Mouse (Mus musculus): ENCODE results near the gene Setd2. TPM values are rescaled to one million over a fixed set of nuclear protein-coding genes. Genes with fewer than 3 reads are reported as not detected.

Gene Setd2
- polyA plus RNA-seq, 1 experiment: 1.1 TPM

DNA sequence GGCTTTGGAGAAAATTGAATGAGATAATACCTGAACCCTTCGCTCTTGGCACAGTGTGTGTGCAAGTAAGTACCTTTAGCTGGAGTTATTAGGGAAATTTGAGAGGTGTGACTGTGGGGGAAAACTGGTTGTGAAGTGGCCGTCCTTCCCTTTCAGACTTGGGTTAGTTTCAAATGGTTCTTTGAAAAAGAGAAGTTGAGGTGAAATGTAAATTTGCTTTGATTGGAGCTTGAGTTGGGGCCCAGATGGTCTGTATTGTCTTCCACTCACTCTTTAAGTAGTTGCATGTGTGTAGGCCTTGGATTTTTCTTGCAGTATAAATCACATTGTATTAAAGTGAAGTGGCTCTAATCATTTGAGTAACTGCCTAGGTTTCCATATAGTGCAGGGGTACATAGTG is 2.7 kb downstream of the Setd2 start:
- Histone ChIP-seq H3K4me3 (replicated peaks) (no peak overlapping the region), H3K9me3 (ENCODE audit: control insufficient read depth, low read length) (no peaks in the 10 kb centered on the region), H3K27me3 (ENCODE audit: control insufficient read depth) (no peaks in the 10 kb centered on the region), H3K36me3 (ENCODE audit: control insufficient read depth) (peaks cover 52% of the 10 kb centered on the region), H3K4me1 (ENCODE audit: control insufficient read depth) (peaks cover 55% of the 10 kb centered on the region)
- no peak for TF ChIP-seq TAL1 (IDR thresholded peaks at IDR 0.05; ENCODE audit: low read length)
- no peak for TF ChIP-seq GATA1 (IDR thresholded peaks at IDR 0.05; ENCODE audit: low read length)

DNA sequence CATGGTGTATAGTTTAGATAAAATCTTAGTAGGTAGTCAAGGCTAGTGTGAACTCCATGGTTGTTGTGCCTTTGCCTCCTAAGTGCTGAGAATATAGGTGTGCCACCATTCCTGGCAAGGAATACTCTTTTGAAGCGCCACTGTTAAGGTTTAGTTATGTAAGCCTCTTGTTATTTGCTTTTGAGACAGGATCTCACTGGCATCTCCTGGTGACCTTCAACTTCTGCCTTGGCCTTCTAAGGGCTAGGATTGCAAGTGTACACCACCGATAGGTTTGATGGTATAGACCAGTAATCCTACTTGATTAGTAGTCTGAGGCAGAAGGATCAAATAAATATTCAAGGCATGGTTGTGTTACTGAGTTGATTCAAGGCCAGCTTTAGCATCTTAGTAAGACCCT is 4.2 kb downstream of the Setd2 start:
- H3K27me3 ChIP-seq (ENCODE audit: control insufficient read depth): no peaks in the 10 kb centered on the region
- peaks cover 45% of the 10 kb centered on the region for H3K4me1 ChIP-seq (ENCODE audit: control insufficient read depth)
- no peak overlapping the region for H3K4me3 ChIP-seq (replicated peaks)
- H3K36me3 ChIP-seq (ENCODE audit: control insufficient read depth): peaks cover 56% of the 10 kb centered on the region
- H3K9me3 ChIP-seq (ENCODE audit: control insufficient read depth, low read length): no peaks in the 10 kb centered on the region
- TF ChIP-seq TAL1 (IDR thresholded peaks at IDR 0.05; ENCODE audit: low read length) (no peak), GATA1 (IDR thresholded peaks at IDR 0.05; ENCODE audit: low read length) (no peak)

DNA sequence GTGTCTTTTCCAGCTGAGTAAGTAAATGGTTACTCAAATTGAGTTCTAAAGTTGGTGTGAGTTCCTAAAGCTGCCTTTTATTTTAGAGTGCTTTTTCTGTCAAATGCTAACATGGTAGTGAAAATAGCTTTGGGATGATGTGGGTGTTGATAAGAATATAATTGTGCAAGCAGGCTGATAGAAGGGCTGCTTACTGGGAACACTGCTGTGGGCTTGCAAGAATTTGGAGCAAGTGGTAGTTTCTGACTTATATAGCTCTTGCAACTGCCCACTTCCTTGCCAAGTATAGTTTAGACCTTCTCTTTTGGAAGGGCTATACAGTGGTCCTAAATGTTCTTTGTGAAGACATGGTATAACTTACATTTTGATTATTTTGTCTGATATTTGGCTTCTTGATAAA is 6.1 kb downstream of the Setd2 start:
- TF ChIP-seq TAL1 (IDR thresholded peaks at IDR 0.05; ENCODE audit: low read length): no peak
- no peak for TF ChIP-seq GATA1 (IDR thresholded peaks at IDR 0.05; ENCODE audit: low read length)
- Histone ChIP-seq H3K36me3 (ENCODE audit: control insufficient read depth) (peaks cover 61% of the 10 kb centered on the region), H3K9me3 (ENCODE audit: control insufficient read depth, low read length) (no peaks in the 10 kb centered on the region), H3K27me3 (ENCODE audit: control insufficient read depth) (no peaks in the 10 kb centered on the region), H3K4me3 (replicated peaks) (no peak overlapping the region), H3K4me1 (ENCODE audit: control insufficient read depth) (peaks cover 44% of the 10 kb centered on the region)

DNA sequence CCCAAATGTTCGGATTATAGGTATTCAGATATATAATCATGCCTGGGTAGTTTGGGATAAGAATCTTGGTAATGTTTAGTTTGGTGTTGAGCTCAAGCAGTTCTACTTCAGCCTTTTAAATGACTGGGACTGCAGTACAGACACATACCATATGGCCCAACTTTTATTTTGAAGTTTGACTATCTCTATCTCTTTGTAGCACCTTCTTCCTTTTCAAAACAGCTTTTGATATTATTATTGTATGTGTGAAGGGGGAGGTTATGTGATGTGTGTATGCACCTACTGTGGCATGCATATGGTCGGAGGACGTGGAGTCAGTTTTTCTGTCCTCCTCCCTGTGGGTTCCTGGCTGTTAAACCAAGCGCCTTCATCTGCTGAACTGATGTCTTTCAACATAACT is 9.6 kb downstream of the Setd2 start:
- Histone ChIP-seq H3K9me3 (ENCODE audit: control insufficient read depth, low read length) (no peaks in the 10 kb centered on the region), H3K4me1 (ENCODE audit: control insufficient read depth) (peaks cover 17% of the 10 kb centered on the region), H3K4me3 (replicated peaks) (no peak overlapping the region), H3K27me3 (ENCODE audit: control insufficient read depth) (no peaks in the 10 kb centered on the region), H3K36me3 (ENCODE audit: control insufficient read depth) (peaks cover 48% of the 10 kb centered on the region)
- TF ChIP-seq GATA1 (IDR thresholded peaks at IDR 0.05; ENCODE audit: low read length): no peak
- no peak for TF ChIP-seq TAL1 (IDR thresholded peaks at IDR 0.05; ENCODE audit: low read length)

- no peak for TF ChIP-seq GATA1 (IDR thresholded peaks at IDR 0.05; ENCODE audit: low read length)
- no peak for TF ChIP-seq TAL1 (IDR thresholded peaks at IDR 0.05; ENCODE audit: low read length)
- H3K9me3 ChIP-seq (ENCODE audit: control insufficient read depth, low read length): peaks cover 3% of the 10 kb centered on the region; the same call in 1 of the 2 replicates
- H3K36me3 ChIP-seq (ENCODE audit: control insufficient read depth): peaks cover 80% of the 10 kb centered on the region
- H3K27me3 ChIP-seq (ENCODE audit: control insufficient read depth): no peaks in the 10 kb centered on the region
- peaks cover 17% of the 10 kb centered on the region for H3K4me1 ChIP-seq (ENCODE audit: control insufficient read depth)
- no peak overlapping the region for H3K4me3 ChIP-seq (replicated peaks)
These were observed 15.9 kb downstream of the Setd2 start for GRCm38 (mm10) chr9:110548261-110548660.

GRCm38 (mm10) chr9:110568309-110568708 is 35.9 kb downstream of the Setd2 start:
- TF ChIP-seq GATA1 (IDR thresholded peaks at IDR 0.05; ENCODE audit: low read length): no peak
- TF ChIP-seq TAL1 (IDR thresholded peaks at IDR 0.05; ENCODE audit: low read length): no peak
- Histone ChIP-seq H3K4me1 (ENCODE audit: control insufficient read depth) (no peaks in the 10 kb centered on the region), H3K9me3 (ENCODE audit: control insufficient read depth, low read length) (no peaks in the 10 kb centered on the region), H3K36me3 (ENCODE audit: control insufficient read depth) (peaks cover 93% of the 10 kb centered on the region), H3K4me3 (replicated peaks) (no peak overlapping the region), H3K27me3 (ENCODE audit: control insufficient read depth) (no peaks in the 10 kb centered on the region)

- Histone ChIP-seq H3K36me3 (ENCODE audit: control insufficient read depth) (peaks cover 71% of the 10 kb centered on the region), H3K27me3 (ENCODE audit: control insufficient read depth) (no peaks in the 10 kb centered on the region), H3K4me3 (replicated peaks) (no peak overlapping the region), H3K4me1 (ENCODE audit: control insufficient read depth) (no peaks in the 10 kb centered on the region; the same call in 1 of the 2 replicates), H3K9me3 (ENCODE audit: control insufficient read depth, low read length) (no peaks in the 10 kb centered on the region)
- TF ChIP-seq GATA1 (IDR thresholded peaks at IDR 0.05; ENCODE audit: low read length) (no peak), TAL1 (IDR thresholded peaks at IDR 0.05; ENCODE audit: low read length) (no peak)
These were observed 49.8 kb downstream of the Setd2 start for GRCm38 (mm10) chr9:110582161-110582560.

DNA sequence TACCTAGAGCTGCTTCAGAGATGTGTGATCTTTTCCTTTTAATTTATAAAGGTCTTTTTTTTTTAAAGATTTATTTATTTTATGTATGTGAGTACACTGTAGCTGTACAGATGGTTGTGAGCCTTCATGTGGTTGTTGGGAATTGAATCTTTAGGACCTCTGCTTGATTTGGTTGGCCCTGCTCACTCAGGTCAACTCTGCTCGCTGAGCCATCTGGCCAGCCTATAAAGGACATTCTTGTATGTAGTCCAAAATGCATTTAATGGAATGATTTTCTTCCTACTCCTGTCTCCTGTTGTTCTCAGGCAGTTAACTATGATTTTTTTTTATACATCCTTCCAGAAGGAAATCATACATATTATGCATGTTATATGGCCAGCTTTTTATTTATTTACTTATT is 51.1 kb downstream of the Setd2 start:
- no peaks in the 10 kb centered on the region for H3K9me3 ChIP-seq (ENCODE audit: control insufficient read depth, low read length)
- no peak overlapping the region for H3K4me3 ChIP-seq (replicated peaks)
- no peaks in the 10 kb centered on the region for H3K27me3 ChIP-seq (ENCODE audit: control insufficient read depth)
- H3K4me1 ChIP-seq (ENCODE audit: control insufficient read depth): no peaks in the 10 kb centered on the region; the same call in 1 of the 2 replicates
- H3K36me3 ChIP-seq (ENCODE audit: control insufficient read depth): peaks cover 71% of the 10 kb centered on the region
- no peak for TF ChIP-seq TAL1 (IDR thresholded peaks at IDR 0.05; ENCODE audit: low read length)

DNA sequence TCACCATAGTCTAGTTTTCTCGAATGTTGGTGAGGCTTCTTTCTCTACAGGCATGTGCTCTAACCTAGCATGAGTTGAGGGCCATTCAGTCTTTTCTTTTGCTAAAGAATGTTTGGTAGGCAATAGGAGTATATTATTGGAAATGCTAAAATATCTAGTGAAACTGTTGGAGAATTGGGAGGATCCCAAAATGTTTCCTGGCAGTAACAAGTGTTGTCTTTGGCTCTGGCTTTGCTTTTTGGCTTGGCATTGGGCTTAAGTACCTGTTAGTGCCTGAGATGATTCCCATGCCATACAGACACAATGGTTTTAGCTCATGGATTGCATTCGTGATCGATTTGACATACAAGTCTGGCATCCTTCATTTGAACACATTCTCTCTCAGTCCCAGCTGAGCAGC is 79.1 kb downstream of the Setd2 start:
- Histone ChIP-seq H3K36me3 (ENCODE audit: control insufficient read depth) (peaks cover 87% of the 10 kb centered on the region), H3K4me3 (replicated peaks) (no peak overlapping the region), H3K27me3 (ENCODE audit: control insufficient read depth) (no peaks in the 10 kb centered on the region), H3K4me1 (ENCODE audit: control insufficient read depth) (peaks cover 3% of the 10 kb centered on the region), H3K9me3 (ENCODE audit: control insufficient read depth, low read length) (peaks cover 11% of the 10 kb centered on the region)
- TF ChIP-seq TAL1 (IDR thresholded peaks at IDR 0.05; ENCODE audit: low read length): no peak
- no peak for TF ChIP-seq GATA1 (IDR thresholded peaks at IDR 0.05; ENCODE audit: low read length)

DNA sequence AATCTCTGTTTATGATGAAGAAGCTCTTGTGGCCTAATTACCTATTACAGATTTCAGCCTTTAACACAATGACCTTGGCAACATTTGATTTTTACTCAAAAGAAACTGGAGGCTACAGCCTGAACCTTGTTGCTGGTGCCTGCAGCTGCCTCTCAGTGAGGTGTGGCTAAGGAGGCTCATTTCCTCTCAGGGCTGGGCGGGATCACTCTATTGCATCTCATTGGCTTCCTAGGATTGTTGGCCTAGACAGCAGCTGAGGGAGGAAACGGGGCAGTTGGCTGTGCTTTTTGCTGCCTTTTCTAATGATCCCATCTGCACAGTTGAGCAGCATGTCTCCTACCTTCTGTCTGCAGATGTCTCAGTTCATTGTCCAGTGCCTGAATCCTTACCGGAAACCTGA is 84.7 kb downstream of the Setd2 start:
- TF ChIP-seq TAL1 (IDR thresholded peaks at IDR 0.05; ENCODE audit: low read length) (no peak), GATA1 (IDR thresholded peaks at IDR 0.05; ENCODE audit: low read length) (no peak)
- Histone ChIP-seq H3K4me3 (replicated peaks) (no peak overlapping the region), H3K36me3 (ENCODE audit: control insufficient read depth) (peaks cover 83% of the 10 kb centered on the region), H3K4me1 (ENCODE audit: control insufficient read depth) (peaks cover 3% of the 10 kb centered on the region), H3K9me3 (ENCODE audit: control insufficient read depth, low read length) (peaks cover 17% of the 10 kb centered on the region), H3K27me3 (ENCODE audit: control insufficient read depth) (no peaks in the 10 kb centered on the region)

Data from erythroblast, embryonic 14.5 days (primary cell).